ENCODE assay signal across 27 mouse cellular contexts in genomic region chr7:143011226-143011625, GRCm38 (mm10). TPM values are rescaled to one million over a fixed set of nuclear protein-coding genes. Genes with fewer than 3 reads are reported as not detected.
DNase-seq lines count a peak whose midpoint lies in the region; ATAC-seq and TF ChIP-seq lines count a peak whose summit lies in the region.
"Had no signal": no experiment of that assay in that cellular context is flagged by ENCODE, and none has a peak within 500 bp of the region (broad histone marks: within the 10 kb centered on the region; RNA-seq: fewer than 3 reads in every experiment).

No protein-coding gene starts in this region.

- H3K9me3 ChIP-seq in intestine, embryonic 15.5 days = no peaks in the 10 kb centered on the region
- H3K9me3 ChIP-seq in intestine, embryonic 16.5 days (ENCODE audit: control insufficient read depth, low read length) = no peaks in the 10 kb centered on the region
- no peaks in the 10 kb centered on the region for H3K9me3 ChIP-seq in lung, embryonic 14.5 days (ENCODE audit: low read depth, low read length)
- no peaks in the 10 kb centered on the region for H3K9me3 ChIP-seq in ES-Bruce4 (replicated peaks; ENCODE audit: control insufficient read depth, insufficient read depth, low read length, poor library complexity, severe bottlenecking)
- no peaks in the 10 kb centered on the region for H3K9me3 ChIP-seq in limb, embryonic 15.5 days
- no peaks in the 10 kb centered on the region for H3K9me3 ChIP-seq in hindbrain, embryonic 16.5 days (ENCODE audit: control insufficient read depth, low read length)
- H3K9me3 ChIP-seq: embryonic facial prominence, embryonic 12.5 days; heart, embryonic 10.5 days; heart, embryonic 15.5 days; lung, embryonic 15.5 days; megakaryocyte, embryonic 14.5 days; midbrain, embryonic 13.5 days; neural tube, embryonic 12.5 days had no signal

- H3K27ac ChIP-seq in intestine, embryonic 15.5 days = 0 out of 2 replicates have a peak overlapping the region, but pooled peaks have one; percentile 4
- H3K27ac ChIP-seq in intestine, embryonic 16.5 days (ENCODE audit: low read length) = no peak overlapping the region
- no peak overlapping the region for H3K27ac ChIP-seq in lung, embryonic 14.5 days (ENCODE audit: low read depth)
- H3K27ac ChIP-seq in ES-Bruce4 (ENCODE audit: insufficient read depth, low read length) = peak overlapping the region; percentile 24; the same call in 1 of the 2 replicates
- H3K27ac ChIP-seq in limb, embryonic 15.5 days = 0 out of 2 replicates have a peak overlapping the region, but pooled peaks have one; percentile 22
- no peak overlapping the region for H3K27ac ChIP-seq in hindbrain, embryonic 16.5 days (ENCODE audit: low read depth, low read length)
- H3K27ac ChIP-seq: embryonic facial prominence, embryonic 12.5 days; heart, embryonic 10.5 days; midbrain, embryonic 13.5 days; neural tube, embryonic 12.5 days had no signal

- H3K27me3 ChIP-seq in intestine, embryonic 15.5 days (replicated peaks) = no peaks in the 10 kb centered on the region
- H3K27me3 ChIP-seq in intestine, embryonic 16.5 days (replicated peaks; ENCODE audit: control insufficient read depth, insufficient read depth, low read length) = no peaks in the 10 kb centered on the region; the same call in 1 of the 2 replicates
- H3K27me3 ChIP-seq in lung, embryonic 14.5 days (ENCODE audit: insufficient read depth, low read length) = no peaks in the 10 kb centered on the region
- H3K27me3 ChIP-seq in ES-Bruce4 (ENCODE audit: control insufficient read depth, insufficient read depth, low read length, poor library complexity, severe bottlenecking) = no peaks in the 10 kb centered on the region
- H3K27me3 ChIP-seq in limb, embryonic 15.5 days = no peaks in the 10 kb centered on the region
- no peaks in the 10 kb centered on the region for H3K27me3 ChIP-seq in hindbrain, embryonic 16.5 days (replicated peaks; ENCODE audit: control insufficient read depth, insufficient read depth, low read length)
- H3K27me3 ChIP-seq: embryonic facial prominence, embryonic 12.5 days; heart, embryonic 15.5 days; lung, embryonic 15.5 days; megakaryocyte, embryonic 14.5 days; midbrain, embryonic 13.5 days; neural tube, embryonic 12.5 days had no signal

- no peaks in the 10 kb centered on the region for H3K36me3 ChIP-seq in intestine, embryonic 15.5 days
- H3K36me3 ChIP-seq in intestine, embryonic 16.5 days (ENCODE audit: control insufficient read depth, insufficient read depth, low read length) = no peaks in the 10 kb centered on the region
- H3K36me3 ChIP-seq in lung, embryonic 14.5 days (ENCODE audit: insufficient read depth) = no peaks in the 10 kb centered on the region
- H3K36me3 ChIP-seq in ES-Bruce4 (ENCODE audit: control insufficient read depth, insufficient read depth, low read length, poor library complexity, severe bottlenecking) = no peaks in the 10 kb centered on the region
- H3K36me3 ChIP-seq in limb, embryonic 15.5 days = no peaks in the 10 kb centered on the region
- H3K36me3 ChIP-seq in hindbrain, embryonic 16.5 days (ENCODE audit: control insufficient read depth, insufficient read depth, low read length) = no peaks in the 10 kb centered on the region
- H3K36me3 ChIP-seq: embryonic facial prominence, embryonic 12.5 days; heart, embryonic 10.5 days; heart, embryonic 15.5 days; lung, embryonic 15.5 days; midbrain, embryonic 13.5 days; neural tube, embryonic 12.5 days had no signal

- WGBS in intestine, embryonic 15.5 days = 48% methylated on average over 1 of the region's 1 CpGs
- 61% methylated on average over 1 of the region's 1 CpGs for WGBS in intestine, embryonic 16.5 days
- WGBS in lung, embryonic 14.5 days = 59% methylated on average over 1 of the region's 1 CpGs
- WGBS in limb, embryonic 15.5 days = 69% methylated on average over 1 of the region's 1 CpGs
- WGBS in hindbrain, embryonic 16.5 days = 79% methylated on average over 1 of the region's 1 CpGs

- no peak for TF ChIP-seq EP300 in ES-Bruce4 (IDR thresholded peaks at IDR 0.05; ENCODE audit: insufficient read depth, low read depth, low read length)

- no peak for TF ChIP-seq POLR2A in ES-Bruce4 (IDR thresholded peaks at IDR 0.05; ENCODE audit: insufficient read depth, low read length)

- no peak for ATAC-seq in intestine, embryonic 15.5 days
- ATAC-seq in intestine, embryonic 16.5 days = no peak
- no peak for ATAC-seq in lung, embryonic 14.5 days (ENCODE audit: insufficient read depth)
- no peak for ATAC-seq in limb, embryonic 15.5 days (ENCODE audit: insufficient number of reproducible peaks, low FRiP score, low TSS enrichment, low read depth)
- no peak for ATAC-seq in hindbrain, embryonic 16.5 days
- ATAC-seq: forebrain, embryonic 14.5 days; hindbrain, postnatal 0 days; intestine, postnatal 0 days; midbrain, embryonic 13.5 days had no signal

- no peak overlapping the region for H3K4me3 ChIP-seq in intestine, embryonic 15.5 days (replicated peaks)
- no peak overlapping the region for H3K4me3 ChIP-seq in intestine, embryonic 16.5 days (ENCODE audit: low read length)
- no peak overlapping the region for H3K4me3 ChIP-seq in lung, embryonic 14.5 days (ENCODE audit: low read depth, low read length)
- H3K4me3 ChIP-seq in ES-Bruce4 (ENCODE audit: low read depth, low read length) = no peak overlapping the region
- no peak overlapping the region for H3K4me3 ChIP-seq in limb, embryonic 15.5 days
- H3K4me3 ChIP-seq in hindbrain, embryonic 16.5 days (ENCODE audit: low read length) = no peak overlapping the region
- H3K4me3 ChIP-seq: embryonic facial prominence, embryonic 12.5 days; heart, embryonic 10.5 days; heart, embryonic 15.5 days; lung, embryonic 15.5 days; midbrain, embryonic 13.5 days; neural tube, embryonic 12.5 days had no signal

- peak; percentile 21 for DNase-seq in lung, embryonic 14.5 days
- DNase-seq in lung, adult 18-20 months = no peak
- DNase-seq in frontal cortex, postnatal 14 days (ENCODE audit: low spot score in 2 of 2) = no peak
- DNase-seq: adrenal gland, postnatal 25 days; cerebellum, adult 11-12 months; cerebellum, adult 9-11 months; embryo, embryonic 11 days; kidney, adult 9 months; kidney, postnatal 25 days; right cerebral cortex, postnatal 4 days; thymus, adult 18-20 months; thymus, postnatal 25 days had no signal

- peak overlapping the region; percentile 23; the same call in 1 of the 2 replicates for H3K9ac ChIP-seq in intestine, embryonic 15.5 days
- H3K9ac ChIP-seq in intestine, embryonic 16.5 days (ENCODE audit: low read depth, low read length) = no peak overlapping the region
- H3K9ac ChIP-seq in lung, embryonic 14.5 days = no peak overlapping the region
- no peak overlapping the region for H3K9ac ChIP-seq in ES-Bruce4 (ENCODE audit: low read depth, poor library complexity, severe bottlenecking)
- H3K9ac ChIP-seq in limb, embryonic 15.5 days = no peak overlapping the region
- no peak overlapping the region for H3K9ac ChIP-seq in hindbrain, embryonic 16.5 days (ENCODE audit: low read depth, low read length)
- H3K9ac ChIP-seq: embryonic facial prominence, embryonic 12.5 days; heart, embryonic 15.5 days; lung, embryonic 15.5 days; midbrain, embryonic 13.5 days; neural tube, embryonic 12.5 days had no signal

- no peak for TF ChIP-seq CTCF in lung, embryonic 14.5 days (IDR thresholded peaks at IDR 0.05; ENCODE audit: low read depth)
- no peak for TF ChIP-seq CTCF in ES-Bruce4 (IDR thresholded peaks at IDR 0.05; ENCODE audit: low read depth, low read length)

- H3K4me1 ChIP-seq in intestine, embryonic 15.5 days (replicated peaks) = peaks cover 70% of the 10 kb centered on the region
- H3K4me1 ChIP-seq in intestine, embryonic 16.5 days (ENCODE audit: control insufficient read depth, insufficient read depth, low read length) = peaks cover 66% of the 10 kb centered on the region
- peaks cover 47% of the 10 kb centered on the region for H3K4me1 ChIP-seq in lung, embryonic 14.5 days (ENCODE audit: insufficient read depth)
- H3K4me1 ChIP-seq in ES-Bruce4 (ENCODE audit: control insufficient read depth, insufficient read depth, low read length) = peaks cover 33% of the 10 kb centered on the region
- H3K4me1 ChIP-seq in limb, embryonic 15.5 days = peaks cover 63% of the 10 kb centered on the region
- peaks cover 27% of the 10 kb centered on the region for H3K4me1 ChIP-seq in hindbrain, embryonic 16.5 days (ENCODE audit: control insufficient read depth, insufficient read depth, low read depth, low read length)

- no peak overlapping the region for H3K4me2 ChIP-seq in intestine, embryonic 15.5 days (replicated peaks)
- no peak overlapping the region for H3K4me2 ChIP-seq in intestine, embryonic 16.5 days (ENCODE audit: low read depth, low read length)
- H3K4me2 ChIP-seq in lung, embryonic 14.5 days = no peak overlapping the region
- no peak overlapping the region for H3K4me2 ChIP-seq in limb, embryonic 15.5 days
- no peak overlapping the region for H3K4me2 ChIP-seq in hindbrain, embryonic 16.5 days (ENCODE audit: low read length)
- H3K4me2 ChIP-seq: embryonic facial prominence, embryonic 12.5 days; heart, embryonic 15.5 days; lung, embryonic 15.5 days; midbrain, embryonic 13.5 days; neural tube, embryonic 12.5 days had no signal

RNA-seq across cellular contexts. Expression of gene Tspan32, which starts 6.4 kb away (rescaled TPM):
- 2.2 and 2.8 TPM in 2 replicates for polyA plus RNA-seq in intestine, embryonic 15.5 days (2015; fragmentation: Nextera tagmentation; extraction: Ambion mirVana)
- polyA plus RNA-seq in intestine, embryonic 16.5 days (2015; fragmentation: Nextera tagmentation; extraction: Ambion mirVana) = 2.4 and 3.1 TPM in 2 replicates
- 1.1 and 2.1 TPM in 2 replicates for polyA plus RNA-seq in lung, embryonic 14.5 days (2014; fragmentation: Nextera tagmentation; extraction: Ambion mirVana)
- not detected in 2 replicates for polyA plus RNA-seq in ES-Bruce4 (2011; ENCODE audit: insufficient read depth, insufficient read length, low read depth, missing spikeins)
- polyA plus RNA-seq in limb, embryonic 15.5 days (2015; fragmentation: Nextera tagmentation; extraction: Ambion mirVana) = 7.2 and 8.3 TPM in 2 replicates
- 0.28 and 0.41 TPM in 2 replicates for polyA plus RNA-seq in hindbrain, embryonic 16.5 days (2015; fragmentation: Nextera tagmentation; extraction: Ambion mirVana)

RNA-seq across cellular contexts. Expression of gene Cd81, which starts 41.3 kb away (rescaled TPM):
- polyA plus RNA-seq in intestine, embryonic 15.5 days (2015; fragmentation: Nextera tagmentation; extraction: Ambion mirVana) = 411 and 413 TPM in 2 replicates
- 391 and 421 TPM in 2 replicates for polyA plus RNA-seq in intestine, embryonic 16.5 days (2015; fragmentation: Nextera tagmentation; extraction: Ambion mirVana)
- polyA plus RNA-seq in lung, embryonic 14.5 days (2014; fragmentation: Nextera tagmentation; extraction: Ambion mirVana) = 654 and 667 TPM in 2 replicates
- polyA plus RNA-seq in ES-Bruce4 (2011; ENCODE audit: insufficient read depth, insufficient read length, low read depth, missing spikeins) = 392 and 406 TPM in 2 replicates
- 692 and 762 TPM in 2 replicates for polyA plus RNA-seq in limb, embryonic 15.5 days (2015; fragmentation: Nextera tagmentation; extraction: Ambion mirVana)
- polyA plus RNA-seq in hindbrain, embryonic 16.5 days (2015; fragmentation: Nextera tagmentation; extraction: Ambion mirVana) = 532 and 585 TPM in 2 replicates

RNA-seq across cellular contexts. Expression of gene Ascl2, which starts 42.2 kb away (rescaled TPM):
- polyA plus RNA-seq in intestine, embryonic 15.5 days (2015; fragmentation: Nextera tagmentation; extraction: Ambion mirVana) = 12.2 and 12.6 TPM in 2 replicates
- 11.4 and 12.7 TPM in 2 replicates for polyA plus RNA-seq in intestine, embryonic 16.5 days (2015; fragmentation: Nextera tagmentation; extraction: Ambion mirVana)
- polyA plus RNA-seq in lung, embryonic 14.5 days (2014; fragmentation: Nextera tagmentation; extraction: Ambion mirVana) = 2.2 and 3.3 TPM in 2 replicates
- 1.9 and 2.2 TPM in 2 replicates for polyA plus RNA-seq in ES-Bruce4 (2011; ENCODE audit: insufficient read depth, insufficient read length, low read depth, missing spikeins)
- 1.8 TPM in 2 replicates for polyA plus RNA-seq in limb, embryonic 15.5 days (2015; fragmentation: Nextera tagmentation; extraction: Ambion mirVana)
- 0.93 and 1.3 TPM in 2 replicates for polyA plus RNA-seq in hindbrain, embryonic 16.5 days (2015; fragmentation: Nextera tagmentation; extraction: Ambion mirVana)

RNA-seq across cellular contexts. Expression of gene Tssc4, which starts 57.8 kb away (rescaled TPM):
- 76.0 and 76.2 TPM in 2 replicates for polyA plus RNA-seq in intestine, embryonic 15.5 days (2015; fragmentation: Nextera tagmentation; extraction: Ambion mirVana)
- 67.9 and 74.7 TPM in 2 replicates for polyA plus RNA-seq in intestine, embryonic 16.5 days (2015; fragmentation: Nextera tagmentation; extraction: Ambion mirVana)
- 65.2 and 75.6 TPM in 2 replicates for polyA plus RNA-seq in lung, embryonic 14.5 days (2014; fragmentation: Nextera tagmentation; extraction: Ambion mirVana)
- 18.2 and 21.0 TPM in 2 replicates for polyA plus RNA-seq in ES-Bruce4 (2011; ENCODE audit: insufficient read depth, insufficient read length, low read depth, missing spikeins)
- polyA plus RNA-seq in limb, embryonic 15.5 days (2015; fragmentation: Nextera tagmentation; extraction: Ambion mirVana) = 97.1 and 98.8 TPM in 2 replicates
- polyA plus RNA-seq in hindbrain, embryonic 16.5 days (2015; fragmentation: Nextera tagmentation; extraction: Ambion mirVana) = 97.4 and 98.7 TPM in 2 replicates

Comparison
In these comparisons a context has a peak if more than half of its experiments do, and no peak if none do; other contexts are left out.
1. H3K27ac ChIP-seq: peak in intestine, embryonic 15.5 days (single experiment), ES-Bruce4 (single experiment) and limb, embryonic 15.5 days (single experiment); none in intestine, embryonic 16.5 days (single experiment), lung, embryonic 14.5 days (single experiment) and hindbrain, embryonic 16.5 days (single experiment).